Mouse (Mus musculus) spleen, adult 2 months (tissue): ENCODE results near the gene Hoxc11. TPM values are rescaled to one million over a fixed set of nuclear protein-coding genes. Genes with fewer than 3 reads are reported as not detected.

ENCODE experiments used
- DNase-seq, 2 experiments: peaks; one replicate each; pipeline versions ENCODE4 v3.0.0 to v3.0.0-alpha.2; 2012 to 2021; ENCODE audit warnings: low spot score in 2 of 2, low read depth in 1 of 2
- H3K27ac ChIP-seq: fragments of 200-500 bp; 2 replicates; pipeline ENCODE4 v1.5.1; 2012; ENCODE audit warnings: low read length, inconsistent platforms; ENCODE audit not compliant: insufficient read depth
- H3K27me3 ChIP-seq: fragments of 200-500 bp; 2 replicates; pipeline ENCODE4 v1.6.1; 2012; ENCODE audit warnings: mild to moderate bottlenecking, moderate library complexity, low read length, inconsistent platforms; ENCODE audit not compliant: control insufficient read depth, insufficient read depth
- H3K36me3 ChIP-seq: fragments of 200-500 bp; 2 replicates; pipeline ENCODE4 v1.6.1; 2012; ENCODE audit warnings: mild to moderate bottlenecking, low read length, inconsistent platforms; ENCODE audit not compliant: control insufficient read depth, insufficient read depth
- H3K4me1 ChIP-seq: fragments of 200-500 bp; 2 replicates; pipeline ENCODE4 v1.6.1; 2011; ENCODE audit warnings: inconsistent platforms; ENCODE audit not compliant: control insufficient read depth, insufficient read depth, insufficient read length
- H3K4me3 ChIP-seq: fragments of 200-500 bp; 2 replicates; pipeline ENCODE4 v1.5.1; 2011; ENCODE audit warnings: mild to moderate bottlenecking, inconsistent platforms; ENCODE audit not compliant: insufficient read depth, insufficient read length; ENCODE audit errors: extremely low read depth
- CTCF ChIP-seq: fragments of 200-500 bp; IDR thresholded peaks from 2 replicates; pipeline ENCODE4 v1.5.1; 2011; ENCODE audit warnings: mild to moderate bottlenecking, inconsistent platforms; ENCODE audit not compliant: insufficient read depth, insufficient read length, insufficient replicate concordance; ENCODE audit errors: extremely low read depth
- POLR2A ChIP-seq: fragments of 200-500 bp; IDR thresholded peaks from 2 replicates; pipeline ENCODE4 v1.6.1; 2011; ENCODE audit warnings: low read depth, low read length, inconsistent platforms
- whole genome bisulfite sequencing: fragments of 180-500 bp; shearing (Covaris S2); methylation state at CpG from one replicate; pipeline ENCODE4 v1.1.7; 2018; 5-methylcytosine and 5-hydroxymethylcytosine counted together
- polyA plus RNA-seq: library from polyadenylated mRNA; depleted of rRNA; stranded (reverse); fragments of >200 nt; gene quantifications from 2 replicates; pipeline ENCODE4 v1.2.3, GENCODE M21; 2012

Hoxc11 gene
- polyA plus RNA-seq, 1 experiment = not detected

- Histone ChIP-seq H3K27me3 (peaks cover 46% of the 10 kb centered on the region), H3K4me1 (no peaks in the 10 kb centered on the region; the same call in 1 of the 2 replicates), H3K4me3 (peak overlapping the region; percentile 44), H3K27ac (no peak overlapping the region), H3K36me3 (no peaks in the 10 kb centered on the region)
- 4% methylated on average over 33 of the region's 33 CpGs for WGBS
- DNase-seq = peak in 1 of 2 experiments; percentile 50
- TF ChIP-seq POLR2A = no peak
- no peak for TF ChIP-seq CTCF
Observed at GRCm38 (mm10) chr15:102999183-102999831, 45.1 kb downstream of the Hoxc11 start.

- Histone ChIP-seq H3K36me3 (no peaks in the 10 kb centered on the region), H3K4me1 (no peaks in the 10 kb centered on the region; the same call in 1 of the 2 replicates), H3K4me3 (no peak overlapping the region), H3K27ac (no peak overlapping the region), H3K27me3 (peaks cover 46% of the 10 kb centered on the region)
- 32% methylated on average over 11 of the region's 11 CpGs for WGBS
- TF ChIP-seq CTCF (no peak), POLR2A (no peak)
- no peak for DNase-seq
Observed at GRCm38 (mm10) chr15:102999955-103000354, 45.7 kb downstream of the Hoxc11 start.

- 24% methylated on average over 24 of the region's 24 CpGs for WGBS
- no peak overlapping the region for H3K27ac ChIP-seq
Observed at GRCm38 (mm10) chr15:103000501-103000901, 46.3 kb downstream of the Hoxc11 start.

GRCm38 (mm10) chr15:103001370-103001769 lies 47.1 kb downstream of the Hoxc11 start:
- TF ChIP-seq CTCF (no peak), POLR2A (no peak)
- Histone ChIP-seq H3K27me3 (peaks cover 45% of the 10 kb centered on the region), H3K36me3 (no peaks in the 10 kb centered on the region), H3K4me3 (no peak overlapping the region), H3K4me1 (no peaks in the 10 kb centered on the region; the same call in 1 of the 2 replicates), H3K27ac (no peak overlapping the region)
- no peak for DNase-seq
- WGBS = 81% methylated on average over 2 of the region's 2 CpGs

More at GRCm38 (mm10) chr15:103000501-103000901, 46.3 kb downstream of the Hoxc11 start:
- H3K4me3 ChIP-seq = no peak overlapping the region
- no peak for TF ChIP-seq POLR2A
- TF ChIP-seq CTCF = no peak
- H3K27me3 ChIP-seq = peaks cover 42% of the 10 kb centered on the region
- no peak for DNase-seq
- H3K4me1 ChIP-seq = no peaks in the 10 kb centered on the region; the same call in 1 of the 2 replicates
- no peaks in the 10 kb centered on the region for H3K36me3 ChIP-seq

- Histone ChIP-seq H3K36me3 (no peaks in the 10 kb centered on the region), H3K27me3 (peaks cover 43% of the 10 kb centered on the region), H3K27ac (no peak overlapping the region), H3K4me3 (no peak overlapping the region), H3K4me1 (no peaks in the 10 kb centered on the region; the same call in 1 of the 2 replicates)
- TF ChIP-seq POLR2A (no peak), CTCF (no peak)
- DNase-seq = no peak
- 68% methylated on average over 4 of the region's 4 CpGs for WGBS
Observed at GRCm38 (mm10) chr15:103002156-103002555, 47.9 kb downstream of the Hoxc11 start.

GRCm38 (mm10) chr15:103002821-103003448 lies 48.7 kb downstream of the Hoxc11 start:
- Histone ChIP-seq H3K27me3 (peaks cover 42% of the 10 kb centered on the region), H3K4me3 (no peak overlapping the region)

GRCm38 (mm10) chr15:103005308-103005707 lies 51.1 kb downstream of the Hoxc11 start:
- Histone ChIP-seq H3K36me3 (no peaks in the 10 kb centered on the region), H3K4me1 (no peaks in the 10 kb centered on the region), H3K4me3 (no peak overlapping the region), H3K27me3 (peaks cover 40% of the 10 kb centered on the region), H3K27ac (no peak overlapping the region)
- 12% methylated on average over 17 of the region's 17 CpGs for WGBS
- no peak for DNase-seq
- TF ChIP-seq POLR2A = no peak

More at GRCm38 (mm10) chr15:103002821-103003448, 48.7 kb downstream of the Hoxc11 start:
- no peaks in the 10 kb centered on the region; the same call in 1 of the 2 replicates for H3K4me1 ChIP-seq
- no peak overlapping the region for H3K27ac ChIP-seq
- no peaks in the 10 kb centered on the region for H3K36me3 ChIP-seq
- TF ChIP-seq POLR2A = no peak
- no peak for TF ChIP-seq CTCF
- WGBS = 19% methylated on average over 13 of the region's 13 CpGs
- no peak for DNase-seq
